Mouse (Mus musculus) liver, adult 2 months (tissue): ENCODE results near the gene Spp2. TPM values are rescaled to one million over a fixed set of nuclear protein-coding genes. Genes with fewer than 3 reads are reported as not detected.

Source experiments
- DNase-seq: peaks from one replicate; pipeline ENCODE4 v3.0.0-alpha.2; 2011; ENCODE audit warnings: low read depth, low spot score; ENCODE audit errors: extremely low read depth
- H3K27ac ChIP-seq: fragments of 200-500 bp; replicated peaks from 2 replicates; pipeline ENCODE4 v1.5.1; 2012; ENCODE audit warnings: low read depth, mild to moderate bottlenecking, control low read depth, inconsistent platforms, low read length; ENCODE audit not compliant: insufficient read depth
- H3K27me3 ChIP-seq: fragments of 200-500 bp; 2 replicates; pipeline ENCODE4 v1.6.1; 2012; ENCODE audit warnings: mild to moderate bottlenecking, moderate library complexity, low read length, inconsistent platforms; ENCODE audit not compliant: control insufficient read depth, insufficient read depth
- H3K36me3 ChIP-seq: fragments of 200-500 bp; 2 replicates; pipeline ENCODE4 v1.6.1; 2012; ENCODE audit warnings: low read length, inconsistent platforms; ENCODE audit not compliant: control insufficient read depth, insufficient read depth
- H3K4me1 ChIP-seq: fragments of 200-500 bp; 2 replicates; pipeline ENCODE4 v1.6.1; 2011; ENCODE audit warnings: low read length; ENCODE audit not compliant: control insufficient read depth, insufficient read depth
- H3K4me3 ChIP-seq: fragments of 200-500 bp; 2 replicates; pipeline ENCODE4 v1.5.1; 2011; ENCODE audit warnings: low read depth, mild to moderate bottlenecking, control low read depth, low read length, moderate library complexity; ENCODE audit not compliant: insufficient read depth
- H3K79me2 ChIP-seq: fragments of 200-500 bp; 2 replicates; pipeline ENCODE4 v1.6.1; 2012; ENCODE audit warnings: inconsistent platforms, mild to moderate bottlenecking, low read length, moderate library complexity; ENCODE audit not compliant: control insufficient read depth, insufficient read depth
- H3K9ac ChIP-seq: fragments of 200-500 bp; 2 replicates; pipeline ENCODE4 v1.6.1; 2012; ENCODE audit warnings: low read depth, mild to moderate bottlenecking, control low read depth, inconsistent platforms, low read length
- CTCF ChIP-seq: fragments of 200-500 bp; IDR thresholded peaks from 2 replicates; pipeline ENCODE4 v1.5.1; 2011; ENCODE audit warnings: low read depth, low read length, control low read depth
- POLR2A ChIP-seq: fragments of 200-500 bp; IDR thresholded peaks from 2 replicates; pipeline ENCODE4 v1.6.1; 2011; ENCODE audit warnings: low read length, control low read depth; ENCODE audit not compliant: insufficient read depth; ENCODE audit errors: extremely low read depth
- WGBS: fragments of 180-500 bp; shearing (Covaris S2); methylation state at CpG from one replicate; pipeline ENCODE4 v1.1.7; 2018; 5-methylcytosine and 5-hydroxymethylcytosine counted together
- polyA plus RNA-seq: library from polyadenylated mRNA; depleted of rRNA; stranded (reverse); fragments of >200 nt; gene quantifications from 2 replicates; pipeline ENCODE4 v1.2.3, GENCODE M21; 2012
- total RNA-seq: library from RNA; depleted of rRNA; stranded (reverse); fragments of >200 nt; gene quantifications from 2 replicates; pipeline ENCODE4 v1.2.3, GENCODE M21; 2014

Gene Spp2
- total and polyA plus RNA-seq, 2 experiments: 325 to 373 TPM

DNA sequence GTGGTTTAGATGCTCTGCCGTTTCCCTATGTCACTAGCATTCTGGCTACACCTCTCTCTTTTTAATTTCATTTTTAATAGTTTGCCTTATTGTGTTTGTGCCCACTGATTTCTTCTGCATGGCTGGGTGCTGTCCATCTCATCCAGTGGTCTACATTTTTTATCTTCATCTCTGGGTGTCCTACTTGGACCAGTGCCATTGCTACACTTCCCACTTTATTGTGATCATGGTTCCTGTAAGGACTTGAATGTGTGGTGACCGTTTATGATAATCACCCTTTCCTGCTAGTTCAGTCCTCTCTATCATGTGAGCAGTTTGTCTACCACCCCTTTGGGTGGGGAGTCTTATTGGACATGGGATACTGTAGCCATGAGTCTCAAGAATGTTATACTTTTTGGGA, 43.0 kb downstream of the Spp2 start:
- TF ChIP-seq CTCF (no peak), POLR2A (no peak)
- no peaks in the 10 kb centered on the region for H3K4me1 ChIP-seq
- no peak overlapping the region for H3K27ac ChIP-seq
- 77% methylated on average over 2 of the region's 2 CpGs for WGBS
- H3K36me3 ChIP-seq: no peaks in the 10 kb centered on the region
- H3K9ac ChIP-seq: no peak overlapping the region
- no peak overlapping the region for H3K4me3 ChIP-seq
- H3K79me2 ChIP-seq: no peaks in the 10 kb centered on the region
- no peak for DNase-seq
- H3K27me3 ChIP-seq: no peaks in the 10 kb centered on the region

DNA sequence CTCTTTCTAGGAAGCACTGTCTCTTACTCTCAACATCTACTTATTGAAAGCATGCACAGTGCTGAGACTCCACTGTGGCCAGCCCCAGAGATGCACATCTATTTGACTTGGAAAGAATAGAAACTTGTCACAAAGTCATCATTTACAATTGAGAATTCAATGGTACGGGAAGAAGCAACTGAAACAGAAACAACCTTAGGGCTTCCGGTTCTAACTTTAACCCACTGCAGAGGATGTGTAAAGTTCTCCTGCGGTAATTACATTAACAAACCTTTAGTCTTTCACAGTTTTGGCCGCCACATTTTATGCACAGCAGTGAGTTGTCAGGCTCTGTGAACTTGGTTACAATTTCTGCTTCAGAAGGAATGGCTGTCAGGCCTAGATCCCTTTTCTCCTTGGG, 43.9 kb downstream of the Spp2 start:
- H3K27ac ChIP-seq: no peak overlapping the region
- H3K4me1 ChIP-seq: no peaks in the 10 kb centered on the region
- no peaks in the 10 kb centered on the region for H3K36me3 ChIP-seq
- no peak overlapping the region for H3K4me3 ChIP-seq
- H3K27me3 ChIP-seq: no peaks in the 10 kb centered on the region
- H3K79me2 ChIP-seq: no peaks in the 10 kb centered on the region
- H3K9ac ChIP-seq: no peak overlapping the region
- TF ChIP-seq POLR2A (no peak), CTCF (no peak)
- no peak for DNase-seq
- WGBS: 86% methylated on average over 4 of the region's 4 CpGs

DNA sequence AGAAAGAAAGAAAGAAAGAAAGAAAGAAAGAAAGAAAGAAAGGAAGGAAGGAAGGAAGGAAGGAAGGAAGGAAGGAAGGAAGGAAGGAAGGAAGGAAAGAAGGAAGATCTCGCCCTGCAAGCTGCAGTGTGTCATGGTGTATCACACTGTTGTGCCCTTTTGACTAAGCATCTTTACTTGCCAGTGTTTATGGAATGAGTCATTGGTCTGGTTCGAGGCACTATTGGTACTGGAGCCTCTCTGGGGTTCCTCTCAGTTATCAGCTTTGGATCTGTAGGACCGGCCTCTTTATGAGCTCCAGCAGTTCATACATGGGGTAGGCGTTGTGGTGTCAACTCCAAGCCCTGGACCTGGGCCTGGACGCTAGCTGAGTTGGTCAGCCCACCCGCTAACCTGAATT, 45.4 kb downstream of the Spp2 start:
- no peak overlapping the region for H3K4me3 ChIP-seq
- no peak overlapping the region for H3K9ac ChIP-seq
- no peak for DNase-seq
- WGBS: 82% methylated on average over 6 of the region's 6 CpGs
- H3K27me3 ChIP-seq: no peaks in the 10 kb centered on the region
- no peaks in the 10 kb centered on the region for H3K4me1 ChIP-seq
- H3K79me2 ChIP-seq: no peaks in the 10 kb centered on the region
- H3K36me3 ChIP-seq: no peaks in the 10 kb centered on the region
- no peak overlapping the region for H3K27ac ChIP-seq
- TF ChIP-seq POLR2A (no peak), CTCF (no peak)

DNA sequence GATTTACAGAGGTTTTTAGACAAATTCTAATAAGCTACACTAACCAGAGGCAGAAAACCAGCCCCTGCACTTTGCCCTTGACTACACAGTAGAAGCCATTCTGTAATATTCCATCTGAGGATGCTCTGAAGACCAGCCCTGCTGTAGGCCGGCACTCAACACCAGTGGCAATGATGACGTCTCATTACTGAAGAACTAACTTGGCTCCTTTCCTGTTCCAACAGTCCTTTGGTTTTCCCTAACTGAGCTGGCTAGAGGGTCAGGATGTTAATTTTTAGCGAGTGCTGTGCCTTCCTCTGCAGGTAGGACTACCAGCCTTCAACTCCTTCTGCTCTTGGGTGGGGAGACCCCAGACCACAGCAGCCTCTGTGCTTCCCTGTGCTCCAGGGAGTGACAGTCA, 47.9 kb downstream of the Spp2 start:
- Histone ChIP-seq H3K4me1 (no peaks in the 10 kb centered on the region), H3K4me3 (no peak overlapping the region), H3K36me3 (no peaks in the 10 kb centered on the region), H3K9ac (no peak overlapping the region), H3K27me3 (no peaks in the 10 kb centered on the region), H3K79me2 (no peaks in the 10 kb centered on the region), H3K27ac (no peak overlapping the region)
- no peak for TF ChIP-seq POLR2A
- no peak for TF ChIP-seq CTCF
- no peak for DNase-seq
- WGBS: 6% methylated on average over 3 of the region's 3 CpGs

DNA sequence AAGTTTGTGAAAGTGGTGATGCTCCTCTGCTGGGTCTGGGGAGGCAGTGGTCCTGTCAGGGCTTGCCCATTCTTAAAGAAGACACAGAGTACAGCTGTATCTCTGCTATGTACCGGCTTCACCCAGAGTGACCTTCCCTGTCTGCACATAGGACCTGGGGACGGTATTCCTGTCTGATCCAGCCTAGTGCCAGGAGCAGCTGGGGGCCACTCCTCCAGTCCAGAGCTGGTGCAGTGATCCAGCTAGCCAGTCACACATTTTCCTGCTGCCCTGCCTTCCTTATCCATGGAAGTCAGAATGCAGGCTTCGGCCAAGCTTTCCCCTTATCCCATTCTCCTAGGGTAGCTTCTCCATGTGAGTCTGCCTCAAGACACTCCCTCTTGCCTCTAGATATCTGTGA, 49.0 kb downstream of the Spp2 start:
- H3K4me3 ChIP-seq: no peak overlapping the region
- no peak for TF ChIP-seq POLR2A
- TF ChIP-seq CTCF: no peak
- no peaks in the 10 kb centered on the region for H3K4me1 ChIP-seq
- H3K9ac ChIP-seq: no peak overlapping the region
- no peaks in the 10 kb centered on the region for H3K27me3 ChIP-seq
- no peaks in the 10 kb centered on the region for H3K79me2 ChIP-seq
- no peaks in the 10 kb centered on the region for H3K36me3 ChIP-seq
- DNase-seq: no peak
- no peak overlapping the region for H3K27ac ChIP-seq
- 85% methylated on average over 3 of the region's 3 CpGs for WGBS

DNA sequence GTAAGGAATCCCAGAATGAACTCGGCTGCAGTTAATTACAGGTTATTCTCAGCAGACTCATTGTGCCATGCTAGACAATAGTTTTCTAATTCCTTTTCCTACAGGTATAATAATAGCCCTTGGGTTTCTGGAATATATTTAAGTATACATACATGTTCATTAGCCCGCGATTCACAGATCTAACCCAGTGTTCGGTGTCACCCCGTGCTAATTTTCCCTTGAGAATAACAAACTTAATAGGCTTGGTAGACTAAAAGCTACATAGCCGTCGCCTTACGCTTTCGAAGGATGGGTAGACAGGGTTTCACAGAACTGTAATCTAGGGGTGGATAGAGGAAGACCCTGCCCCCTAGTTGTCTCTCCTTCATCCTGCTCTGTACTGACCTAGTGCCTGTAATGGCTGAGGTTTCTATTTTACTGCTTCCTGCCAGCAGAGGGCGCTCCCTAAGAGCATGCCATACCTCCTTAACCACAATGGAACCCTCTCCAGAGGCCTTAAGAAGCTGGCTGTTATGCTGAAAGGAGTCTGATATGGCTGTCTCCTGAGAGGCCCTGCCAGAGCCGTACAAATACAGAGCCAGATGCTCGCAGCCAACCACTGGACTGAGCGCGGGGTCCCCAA, 49.8 kb downstream of the Spp2 start:
- 68% methylated on average over 14 of the region's 14 CpGs for WGBS
- peak; percentile 37 for DNase-seq
- H3K36me3 ChIP-seq: no peaks in the 10 kb centered on the region

More for the DNA sequence above, 49.8 kb downstream of the Spp2 start:
- no peaks in the 10 kb centered on the region for H3K79me2 ChIP-seq
- H3K4me3 ChIP-seq: no peak overlapping the region
- peak; percentile 74 for TF ChIP-seq CTCF
- no peak for TF ChIP-seq POLR2A
- H3K27me3 ChIP-seq: no peaks in the 10 kb centered on the region
- no peak overlapping the region for H3K27ac ChIP-seq
- no peak overlapping the region for H3K9ac ChIP-seq
- H3K4me1 ChIP-seq: no peaks in the 10 kb centered on the region
